Mouse (Mus musculus) lung, adult 2 months (tissue): Measurements from ENCODE around the gene Grm5. TPM values are rescaled to one million over a fixed set of nuclear protein-coding genes. Genes with fewer than 3 reads are reported as not detected.

Source experiments
- DNase-seq: peaks from one replicate; pipeline ENCODE4 v3.0.0; 2022
- H3K4me1 ChIP-seq: fragments of 200-500 bp; 2 replicates; pipeline ENCODE4 v1.6.1; 2011; ENCODE audit warnings: low read length; ENCODE audit not compliant: control insufficient read depth, insufficient read depth
- H3K4me3 ChIP-seq: fragments of 200-500 bp; replicated peaks from 2 replicates; pipeline ENCODE3; 2011; ENCODE audit warnings: low read depth, mild to moderate bottlenecking, control low read depth, low read length; ENCODE audit errors: extremely low read depth
- CTCF ChIP-seq: fragments of 200-500 bp; IDR thresholded peaks from 2 replicates; pipeline ENCODE4 v1.5.1; 2011; ENCODE audit warnings: mild to moderate bottlenecking, low read length, control low read depth; ENCODE audit not compliant: insufficient read depth
- POLR2A ChIP-seq: fragments of 200-500 bp; IDR thresholded peaks from 2 replicates; pipeline ENCODE4 v1.6.1; 2011; ENCODE audit warnings: low read depth, mild to moderate bottlenecking, control low read depth, low read length, borderline replicate concordance; ENCODE audit errors: extremely low read depth
- WGBS: fragments of 180-500 bp; shearing (Covaris S2); methylation state at CpG from one replicate; pipeline ENCODE4 v1.1.7; 2018; 5-methylcytosine and 5-hydroxymethylcytosine counted together
- polyA plus RNA-seq: library from polyadenylated mRNA; depleted of rRNA; stranded (reverse); fragments of >200 nt; gene quantifications from 2 replicates; pipeline ENCODE4 v1.2.3, GENCODE M21; 2012; rRNA removed

The Grm5 gene
- 0.02 TPM in 1 of 2 replicates, not detected in the other for polyA plus RNA-seq

- Histone ChIP-seq H3K4me3 (no peak within 1 kb of the TSS), H3K4me1 (no peaks in the 10 kb centered on the region)
- no peak for DNase-seq
- WGBS, result 23% methylated on average over 2 of the region's 2 CpGs
- TF ChIP-seq POLR2A (no peak), CTCF (no peak)
Observed at GRCm38 (mm10) chr7:87583868-87584267, at the start of gene Grm5. Gene Grm5 (plus strand): TSS chr7:87584168.

GRCm38 (mm10) chr7:87539031-87539430, 44.9 kb upstream of the Grm5 start:
- Histone ChIP-seq H3K4me3 (no peak overlapping the region), H3K4me1 (no peaks in the 10 kb centered on the region)
- DNase-seq, result no peak
- TF ChIP-seq CTCF, result no peak
- TF ChIP-seq POLR2A, result no peak

- TF ChIP-seq CTCF (no peak), POLR2A (no peak)
- H3K4me1 ChIP-seq, result no peaks in the 10 kb centered on the region
- WGBS, result 25% methylated on average over 1 of the region's 1 CpGs
- DNase-seq, result no peak
- H3K4me3 ChIP-seq, result no peak overlapping the region
Observed at GRCm38 (mm10) chr7:87565300-87565699, 18.7 kb upstream of the Grm5 start.

GRCm38 (mm10) chr7:87566476-87566875, 17.5 kb upstream of the Grm5 start:
- no peak for DNase-seq
- H3K4me1 ChIP-seq, result no peaks in the 10 kb centered on the region
- H3K4me3 ChIP-seq, result no peak overlapping the region
- TF ChIP-seq CTCF (no peak), POLR2A (no peak)

GRCm38 (mm10) chr7:87584281-87584701, 323 bp downstream of the Grm5 start:
- DNase-seq, result no peak
- TF ChIP-seq CTCF, result no peak
- TF ChIP-seq POLR2A, result no peak
- 2% methylated on average over 28 of the region's 28 CpGs for WGBS
- Histone ChIP-seq H3K4me3 (no peak overlapping the region), H3K4me1 (no peaks in the 10 kb centered on the region)

- WGBS, result 13% methylated on average over 10 of the region's 10 CpGs
- no peak overlapping the region for H3K4me3 ChIP-seq
- TF ChIP-seq POLR2A, result no peak
- TF ChIP-seq CTCF, result no peak
- no peaks in the 10 kb centered on the region for H3K4me1 ChIP-seq
- DNase-seq, result no peak
Observed at GRCm38 (mm10) chr7:87586271-87586937, 2.4 kb downstream of the Grm5 start.

- no peak for TF ChIP-seq POLR2A
- TF ChIP-seq CTCF, result no peak
- no peak for DNase-seq
- 20% methylated on average over 1 of the region's 1 CpGs for WGBS
- Histone ChIP-seq H3K4me1 (no peaks in the 10 kb centered on the region), H3K4me3 (no peak overlapping the region)
Observed at GRCm38 (mm10) chr7:87587976-87588375, 4.0 kb downstream of the Grm5 start.

GRCm38 (mm10) chr7:87626251-87626650, 42.3 kb downstream of the Grm5 start:
- no peak for DNase-seq
- TF ChIP-seq POLR2A (no peak), CTCF (no peak)
- Histone ChIP-seq H3K4me3 (no peak overlapping the region), H3K4me1 (no peaks in the 10 kb centered on the region)
- WGBS, result 58% methylated on average over 2 of the region's 2 CpGs

GRCm38 (mm10) chr7:87635530-87635929, 51.6 kb downstream of the Grm5 start:
- 45% methylated on average over 1 of the region's 1 CpGs for WGBS
- Histone ChIP-seq H3K4me3 (no peak overlapping the region), H3K4me1 (no peaks in the 10 kb centered on the region)
- no peak for DNase-seq
- no peak for TF ChIP-seq POLR2A
- no peak for TF ChIP-seq CTCF

- TF ChIP-seq CTCF (no peak), POLR2A (no peak)
- Histone ChIP-seq H3K4me1 (no peaks in the 10 kb centered on the region), H3K4me3 (no peak overlapping the region)
- no peak for DNase-seq
- 89% methylated on average over 3 of the region's 3 CpGs for WGBS
Observed at GRCm38 (mm10) chr7:87650610-87651009, 66.6 kb downstream of the Grm5 start.

GRCm38 (mm10) chr7:87661794-87662193, 77.8 kb downstream of the Grm5 start:
- 35% methylated on average over 3 of the region's 3 CpGs for WGBS
- TF ChIP-seq CTCF (no peak), POLR2A (no peak)
- Histone ChIP-seq H3K4me1 (no peaks in the 10 kb centered on the region), H3K4me3 (no peak overlapping the region)
- no peak for DNase-seq
